In the genomic region with DNA sequence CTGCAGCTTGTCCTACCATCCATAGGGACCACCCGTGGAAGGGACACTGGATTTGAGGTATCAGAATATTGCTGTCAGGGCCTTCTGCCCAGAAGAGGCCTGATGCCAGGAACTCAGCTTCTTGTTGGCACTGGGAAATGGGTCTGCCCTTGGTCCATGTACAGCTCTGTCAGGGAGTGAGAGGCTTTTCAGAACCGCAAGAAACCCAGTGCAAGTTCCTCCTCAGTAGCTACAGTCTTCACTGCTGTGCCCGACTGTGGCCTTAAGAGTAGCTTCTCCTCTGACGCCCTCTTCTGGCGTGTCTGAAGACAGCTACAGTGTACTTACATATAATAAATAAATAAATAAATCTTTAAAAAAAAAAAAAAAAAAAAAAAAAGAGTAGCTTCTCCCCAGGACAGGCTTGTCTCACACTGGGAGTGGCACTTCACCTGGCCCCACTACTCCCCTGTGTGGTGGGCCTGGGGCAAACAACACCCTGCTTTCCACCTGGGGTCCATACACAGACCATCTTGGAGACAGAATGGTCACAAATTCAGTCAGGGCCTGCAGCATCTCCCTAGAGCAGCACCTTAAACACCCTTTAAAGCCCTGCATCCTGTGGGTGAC, we compare ENCODE assay signal across 9 mouse cellular contexts. TPM values are rescaled to one million over a fixed set of nuclear protein-coding genes. Genes with fewer than 3 reads are reported as not detected.
A peak's percentile ranks its signal among the peaks of the same experiment; 100 is the strongest.
DNase-seq lines count a peak whose midpoint lies in the region; ATAC-seq and TF ChIP-seq lines count a peak whose summit lies in the region.
"Had no signal": no experiment of that assay in that cellular context is flagged by ENCODE, and none has a peak within 500 bp of the region (broad histone marks: within the 10 kb centered on the region; RNA-seq: fewer than 3 reads in every experiment).

No protein-coding gene starts in this region.

- 28% methylated on average over 5 of the region's 5 CpGs for WGBS in forebrain, postnatal 0 days
- WGBS in lung, embryonic 14.5 days, result 27% methylated on average over 5 of the region's 5 CpGs

- H3K9ac ChIP-seq in forebrain, postnatal 0 days, result 0 out of 2 replicates have a peak overlapping the region, but pooled peaks have one; percentile 18
- H3K9ac ChIP-seq in lung, embryonic 14.5 days, result peak overlapping the region; percentile 20; the same call in 1 of the 2 replicates

- no peaks in the 10 kb centered on the region for H3K27me3 ChIP-seq in forebrain, postnatal 0 days (ENCODE audit: insufficient read depth, low read length)
- no peaks in the 10 kb centered on the region for H3K27me3 ChIP-seq in lung, embryonic 14.5 days (ENCODE audit: insufficient read depth, low read length)
- H3K27me3 ChIP-seq: neural tube, embryonic 12.5 days had no signal

- H3K4me1 ChIP-seq in forebrain, postnatal 0 days (ENCODE audit: insufficient read depth), result 0 out of 2 replicates have a peak, but pooled peaks cover 3% of the 10 kb centered on the region
- 0 out of 2 replicates have a peak, but pooled peaks cover under 1% of the 10 kb centered on the region for H3K4me1 ChIP-seq in lung, embryonic 14.5 days (ENCODE audit: insufficient read depth)

- peak; percentile 56 for TF ChIP-seq CTCF in forebrain, postnatal 0 days (IDR thresholded peaks at IDR 0.05; ENCODE audit: low read depth)
- peak; percentile 39 for TF ChIP-seq CTCF in lung, embryonic 14.5 days (IDR thresholded peaks at IDR 0.05; ENCODE audit: low read depth)

- peaks cover 43% of the 10 kb centered on the region for H3K36me3 ChIP-seq in forebrain, postnatal 0 days (ENCODE audit: insufficient read depth)
- peaks cover 49% of the 10 kb centered on the region for H3K36me3 ChIP-seq in lung, embryonic 14.5 days (ENCODE audit: insufficient read depth)

- 0 out of 2 replicates have a peak, but pooled peaks have one; percentile 19 for ATAC-seq in forebrain, postnatal 0 days
- ATAC-seq in lung, embryonic 14.5 days (ENCODE audit: insufficient read depth), result no peak
- ATAC-seq in megakaryocyte-erythroid progenitor cell, adult 5-6 weeks (replicated peaks; ENCODE audit: low FRiP score, low TSS enrichment, poor library complexity, severe bottlenecking), result no peak

- DNase-seq in adrenal gland, postnatal 25 days, result peak; percentile 20
- DNase-seq in adrenal gland, adult 2 months, result no peak
- DNase-seq in thymus, postnatal 14 days, result peak; percentile 37
- no peak for DNase-seq in thymus, postnatal 36 days
- DNase-seq in forebrain, postnatal 0 days, result peak; percentile 74
- peak; percentile 71 for DNase-seq in lung, embryonic 14.5 days
- DNase-seq in layer of hippocampus, postnatal 36 days, result no peak

- H3K27ac ChIP-seq in forebrain, postnatal 0 days (ENCODE audit: low read depth, low read length), result no peak overlapping the region
- no peak overlapping the region for H3K27ac ChIP-seq in lung, embryonic 14.5 days (ENCODE audit: low read depth)
- H3K27ac ChIP-seq: neural tube, embryonic 12.5 days had no signal

- no peaks in the 10 kb centered on the region for H3K9me3 ChIP-seq in forebrain, postnatal 0 days (ENCODE audit: low read length)
- no peaks in the 10 kb centered on the region for H3K9me3 ChIP-seq in lung, embryonic 14.5 days (ENCODE audit: low read depth, low read length)
- H3K9me3 ChIP-seq: neural tube, embryonic 12.5 days had no signal

- H3K4me2 ChIP-seq in forebrain, postnatal 0 days (ENCODE audit: low read depth), result no peak overlapping the region
- H3K4me2 ChIP-seq in lung, embryonic 14.5 days, result no peak overlapping the region
- H3K4me2 ChIP-seq: neural tube, embryonic 12.5 days had no signal

- no peak overlapping the region for H3K4me3 ChIP-seq in forebrain, postnatal 0 days (ENCODE audit: low read depth, low read length)
- H3K4me3 ChIP-seq in lung, embryonic 14.5 days (ENCODE audit: low read depth, low read length), result no peak overlapping the region
- H3K4me3 ChIP-seq: neural tube, embryonic 12.5 days had no signal

RNA-seq across cellular contexts. Expression of a gene that starts 4.0 kb away (rescaled TPM):
- total RNA-seq in adrenal gland, postnatal 25 days (2021), result 238 and 243 TPM in 2 replicates
- total RNA-seq in adrenal gland, adult 2 months (2021), result 100 to 1,000 TPM; 295 to 337 TPM
- 1,122 and 1,204 TPM in 2 replicates for polyA plus RNA-seq in adrenal gland, adult 2 months (2012; rRNA removed)
- 162 and 212 TPM in 2 replicates for total RNA-seq in forebrain, postnatal 0 days (2014; rRNA removed)
- 343 and 394 TPM in 2 replicates for polyA plus RNA-seq in forebrain, postnatal 0 days (2015; fragmentation: Nextera tagmentation; extraction: Ambion mirVana)
- polyA plus RNA-seq in lung, embryonic 14.5 days (2014; fragmentation: Nextera tagmentation; extraction: Ambion mirVana), result 318 and 319 TPM in 2 replicates
- 196 and 302 TPM in 2 replicates for total RNA-seq in megakaryocyte-erythroid progenitor cell, adult 5-6 weeks (2014; fragmentation: Nextera tagmentation)
- 103 and 168 TPM in 2 replicates for total RNA-seq in megakaryocyte-erythroid progenitor cell, adult 5-6 weeks (2017)
- total RNA-seq in layer of hippocampus, postnatal 36 days (2021), result 100 to 1,000 TPM; 199 to 204 TPM

RNA-seq across cellular contexts. Expression of a gene that starts 15.9 kb away (rescaled TPM):
- 326 and 398 TPM in 2 replicates for total RNA-seq in adrenal gland, postnatal 25 days (2021)
- total RNA-seq in adrenal gland, adult 2 months (2021), result 100 to 1,000 TPM; 246 to 281 TPM
- polyA plus RNA-seq in adrenal gland, adult 2 months (2012; rRNA removed), result 820 and 833 TPM in 2 replicates
- total RNA-seq in forebrain, postnatal 0 days (2014; rRNA removed), result 15.2 and 18.2 TPM in 2 replicates
- polyA plus RNA-seq in forebrain, postnatal 0 days (2015; fragmentation: Nextera tagmentation; extraction: Ambion mirVana), result 20.8 and 21.8 TPM in 2 replicates
- polyA plus RNA-seq in lung, embryonic 14.5 days (2014; fragmentation: Nextera tagmentation; extraction: Ambion mirVana), result 26.8 and 29.4 TPM in 2 replicates
- 1.2 and 1.7 TPM in 2 replicates for total RNA-seq in megakaryocyte-erythroid progenitor cell, adult 5-6 weeks (2014; fragmentation: Nextera tagmentation)
- 2.1 and 3.0 TPM in 2 replicates for total RNA-seq in megakaryocyte-erythroid progenitor cell, adult 5-6 weeks (2017)
- 10 to 100 TPM; 37.7 to 39.1 TPM for total RNA-seq in layer of hippocampus, postnatal 36 days (2021)

RNA-seq across cellular contexts. Expression of a gene that starts 16.4 kb away (rescaled TPM):
- total RNA-seq in adrenal gland, postnatal 25 days (2021), result 111 and 117 TPM in 2 replicates
- total RNA-seq in adrenal gland, adult 2 months (2021), result 100 to 1,000 TPM in 1 of 2 experiments, 10 to 100 TPM in 1; 72.1 to 101 TPM
- polyA plus RNA-seq in adrenal gland, adult 2 months (2012; rRNA removed), result 102 and 119 TPM in 2 replicates
- total RNA-seq in forebrain, postnatal 0 days (2014; rRNA removed), result 120 and 122 TPM in 2 replicates
- 42.4 and 46.1 TPM in 2 replicates for polyA plus RNA-seq in forebrain, postnatal 0 days (2015; fragmentation: Nextera tagmentation; extraction: Ambion mirVana)
- polyA plus RNA-seq in lung, embryonic 14.5 days (2014; fragmentation: Nextera tagmentation; extraction: Ambion mirVana), result 44.9 and 49.3 TPM in 2 replicates
- 152 and 163 TPM in 2 replicates for total RNA-seq in megakaryocyte-erythroid progenitor cell, adult 5-6 weeks (2014; fragmentation: Nextera tagmentation)
- 269 and 335 TPM in 2 replicates for total RNA-seq in megakaryocyte-erythroid progenitor cell, adult 5-6 weeks (2017)
- 100 to 1,000 TPM in 1 of 2 experiments, 10 to 100 TPM in 1; 82.6 to 100 TPM for total RNA-seq in layer of hippocampus, postnatal 36 days (2021)

RNA-seq across cellular contexts. Expression of a gene that starts 18.7 kb away (rescaled TPM):
- 23.4 and 37.9 TPM in 2 replicates for total RNA-seq in adrenal gland, postnatal 25 days (2021)
- total RNA-seq in adrenal gland, adult 2 months (2021), result 10 to 100 TPM; 13.5 to 24.4 TPM
- 23.0 and 24.6 TPM in 2 replicates for polyA plus RNA-seq in adrenal gland, adult 2 months (2012; rRNA removed)
- 57.6 and 60.7 TPM in 2 replicates for total RNA-seq in forebrain, postnatal 0 days (2014; rRNA removed)
- polyA plus RNA-seq in forebrain, postnatal 0 days (2015; fragmentation: Nextera tagmentation; extraction: Ambion mirVana), result 41.1 and 50.4 TPM in 2 replicates
- 56.8 and 63.4 TPM in 2 replicates for polyA plus RNA-seq in lung, embryonic 14.5 days (2014; fragmentation: Nextera tagmentation; extraction: Ambion mirVana)
- total RNA-seq in megakaryocyte-erythroid progenitor cell, adult 5-6 weeks (2014; fragmentation: Nextera tagmentation), result 60.8 and 124 TPM in 2 replicates
- total RNA-seq in megakaryocyte-erythroid progenitor cell, adult 5-6 weeks (2017), result 44.2 and 49.0 TPM in 2 replicates
- 10 to 100 TPM; 35.6 to 39.6 TPM for total RNA-seq in layer of hippocampus, postnatal 36 days (2021)

RNA-seq across cellular contexts. Expression of a gene that starts 47.4 kb away (rescaled TPM):
- 1,145 and 1,195 TPM in 2 replicates for total RNA-seq in adrenal gland, postnatal 25 days (2021)
- total RNA-seq in adrenal gland, adult 2 months (2021), result 1,000 to 10,000 TPM; 1,320 to 1,332 TPM
- 1,020 and 1,031 TPM in 2 replicates for polyA plus RNA-seq in adrenal gland, adult 2 months (2012; rRNA removed)
- total RNA-seq in forebrain, postnatal 0 days (2014; rRNA removed), result 1,181 and 1,718 TPM in 2 replicates
- 681 and 897 TPM in 2 replicates for polyA plus RNA-seq in forebrain, postnatal 0 days (2015; fragmentation: Nextera tagmentation; extraction: Ambion mirVana)
- 1,192 and 1,202 TPM in 2 replicates for polyA plus RNA-seq in lung, embryonic 14.5 days (2014; fragmentation: Nextera tagmentation; extraction: Ambion mirVana)
- 4,307 and 4,493 TPM in 2 replicates for total RNA-seq in megakaryocyte-erythroid progenitor cell, adult 5-6 weeks (2014; fragmentation: Nextera tagmentation)
- total RNA-seq in megakaryocyte-erythroid progenitor cell, adult 5-6 weeks (2017), result 2,815 and 2,969 TPM in 2 replicates
- 100 to 1,000 TPM; 755 to 823 TPM for total RNA-seq in layer of hippocampus, postnatal 36 days (2021)

Comparison
In these comparisons a context has a peak if more than half of its experiments do, and no peak if none do; other contexts are left out.
1. DNase-seq: peak in adrenal gland, postnatal 25 days (single experiment), thymus, postnatal 14 days (single experiment), forebrain, postnatal 0 days (single experiment) and lung, embryonic 14.5 days (single experiment); none in adrenal gland, adult 2 months (single experiment), thymus, postnatal 36 days (0 of 2) and layer of hippocampus, postnatal 36 days (0 of 2).